Comparison of ENCODE assay signal across 13 mouse cellular contexts in genomic region chr13:51767991-51768761, GRCm38 (mm10). TPM values are rescaled to one million over a fixed set of nuclear protein-coding genes. Genes with fewer than 3 reads are reported as not detected.
DNase-seq lines count a peak whose midpoint lies in the region; ATAC-seq and TF ChIP-seq lines count a peak whose summit lies in the region.
"Had no signal": no experiment of that assay in that cellular context is flagged by ENCODE, and none has a peak within 500 bp of the region (broad histone marks: within the 10 kb centered on the region; RNA-seq: fewer than 3 reads in every experiment).

No protein-coding gene starts in this region.

- H3K27ac ChIP-seq in intestine, embryonic 15.5 days, result no peak overlapping the region
- H3K27ac ChIP-seq in forebrain, embryonic 11.5 days (ENCODE audit: low read depth, low read length), result no peak overlapping the region
- H3K27ac ChIP-seq: forebrain, embryonic 12.5 days; limb, embryonic 15.5 days; midbrain, embryonic 13.5 days had no signal

- H3K4me3 ChIP-seq in G1E (ENCODE audit: low read depth, low read length), result no peak overlapping the region
- no peak overlapping the region for H3K4me3 ChIP-seq in intestine, embryonic 15.5 days (replicated peaks)
- H3K4me3 ChIP-seq in forebrain, embryonic 11.5 days (ENCODE audit: low read depth, low read length), result no peak overlapping the region
- H3K4me3 ChIP-seq: forebrain, embryonic 12.5 days; limb, embryonic 15.5 days; midbrain, embryonic 13.5 days had no signal

- WGBS in intestine, embryonic 15.5 days, result 70% methylated on average over 14 of the region's 14 CpGs
- WGBS in forebrain, embryonic 11.5 days, result 83% methylated on average over 14 of the region's 14 CpGs

- H3K36me3 ChIP-seq in G1E (replicated peaks), result peaks cover 88% of the 10 kb centered on the region
- H3K36me3 ChIP-seq in intestine, embryonic 15.5 days, result no peaks in the 10 kb centered on the region
- no peaks in the 10 kb centered on the region for H3K36me3 ChIP-seq in forebrain, embryonic 11.5 days (ENCODE audit: control insufficient read depth, insufficient read depth, low read length)
- H3K36me3 ChIP-seq: forebrain, embryonic 12.5 days; limb, embryonic 15.5 days; midbrain, embryonic 13.5 days had no signal

- TF ChIP-seq CTCF in G1E (IDR thresholded peaks at IDR 0.05; ENCODE audit: low read depth, low read length), result no peak

- H3K27me3 ChIP-seq in G1E (ENCODE audit: insufficient read depth, low read length), result no peaks in the 10 kb centered on the region
- H3K27me3 ChIP-seq in intestine, embryonic 15.5 days (replicated peaks), result no peaks in the 10 kb centered on the region
- H3K27me3 ChIP-seq in forebrain, embryonic 11.5 days (ENCODE audit: control insufficient read depth, insufficient read depth, low read length), result no peaks in the 10 kb centered on the region
- H3K27me3 ChIP-seq: forebrain, embryonic 12.5 days; limb, embryonic 15.5 days; midbrain, embryonic 13.5 days had no signal

- peaks cover 63% of the 10 kb centered on the region for H3K4me1 ChIP-seq in G1E (ENCODE audit: insufficient read depth, low read depth, low read length)
- no peaks in the 10 kb centered on the region for H3K4me1 ChIP-seq in intestine, embryonic 15.5 days (replicated peaks)
- no peaks in the 10 kb centered on the region for H3K4me1 ChIP-seq in forebrain, embryonic 11.5 days (replicated peaks; ENCODE audit: control insufficient read depth, insufficient read depth, low read length)
- H3K4me1 ChIP-seq: forebrain, embryonic 12.5 days; limb, embryonic 15.5 days; midbrain, embryonic 13.5 days had no signal

- H3K9me3 ChIP-seq in G1E (replicated peaks), result no peaks in the 10 kb centered on the region
- no peaks in the 10 kb centered on the region for H3K9me3 ChIP-seq in intestine, embryonic 15.5 days
- H3K9me3 ChIP-seq in forebrain, embryonic 11.5 days (ENCODE audit: control insufficient read depth, low read length), result no peaks in the 10 kb centered on the region
- H3K9me3 ChIP-seq: forebrain, embryonic 12.5 days; limb, embryonic 15.5 days; midbrain, embryonic 13.5 days had no signal

- ATAC-seq in G1E (ENCODE audit: extremely low read depth, insufficient number of reproducible peaks, low FRiP score, poor library complexity, severe bottlenecking), result peak; percentile 10; the same call in 1 of the 2 replicates
- peak; percentile 34; the same call in 1 of the 2 replicates for ATAC-seq in intestine, embryonic 15.5 days
- ATAC-seq in megakaryocyte, adult 5-6 weeks (ENCODE audit: poor library complexity, severe bottlenecking), result peak; percentile 71
- no peak for ATAC-seq in forebrain, embryonic 11.5 days (replicated peaks; ENCODE audit: low FRiP score)
- ATAC-seq: midbrain, embryonic 13.5 days had no signal

- no peak overlapping the region for H3K4me2 ChIP-seq in intestine, embryonic 15.5 days (replicated peaks)
- no peak overlapping the region for H3K4me2 ChIP-seq in forebrain, embryonic 11.5 days (ENCODE audit: low read depth, low read length, severe bottlenecking)
- H3K4me2 ChIP-seq: forebrain, embryonic 12.5 days; limb, embryonic 15.5 days; midbrain, embryonic 13.5 days had no signal

- DNase-seq in G1E (ENCODE audit: low spot score), result no peak
- DNase-seq in thymus, postnatal 0 days (ENCODE audit: low spot score), result peak; percentile 88
- DNase-seq in cerebellum, adult 18-20 months, result no peak
- DNase-seq in cerebellum, postnatal 14 days, result no peak
- no peak for DNase-seq in forebrain, embryonic 11.5 days (ENCODE audit: low spot score)
- DNase-seq: embryo, embryonic 11 days; heart, adult 18-20 months; retina, postnatal 1 day had no signal

- no peak overlapping the region for H3K9ac ChIP-seq in intestine, embryonic 15.5 days
- H3K9ac ChIP-seq in forebrain, embryonic 11.5 days (ENCODE audit: low read length), result no peak overlapping the region
- H3K9ac ChIP-seq: forebrain, embryonic 12.5 days; limb, embryonic 15.5 days; midbrain, embryonic 13.5 days had no signal

RNA-seq across cellular contexts. Expression of gene Sema4d, which starts 25.4 kb away (rescaled TPM):
- total RNA-seq in G1E (2014; fragmentation: Nextera tagmentation), result 62.1 and 66.9 TPM in 2 replicates
- total RNA-seq in G1E (2017), result 15.6 and 17.3 TPM in 2 replicates
- 58.6 and 64.7 TPM in 2 replicates for polyA plus RNA-seq in G1E (2012)
- polyA plus RNA-seq in intestine, embryonic 15.5 days (2015; fragmentation: Nextera tagmentation; extraction: Ambion mirVana), result 6.2 and 7.0 TPM in 2 replicates
- 99.8 and 110 TPM in 2 replicates for total RNA-seq in megakaryocyte, adult 5-6 weeks (2015)
- total RNA-seq in megakaryocyte, adult 5-6 weeks (2017), result 54.1 and 66.6 TPM in 2 replicates
- polyA plus RNA-seq in thymus, postnatal 0 days (2015; fragmentation: Nextera tagmentation; extraction: Ambion mirVana), result 55.9 and 58.5 TPM in 2 replicates
- 8.3 and 8.4 TPM in 2 replicates for polyA plus RNA-seq in forebrain, embryonic 11.5 days (2014; fragmentation: Nextera tagmentation; extraction: Ambion mirVana)
